Mouse (Mus musculus) limb, embryonic 11.5 days (tissue): Measurements from ENCODE around the gene Lsmem1. TPM values are rescaled to one million over a fixed set of nuclear protein-coding genes. Genes with fewer than 3 reads are reported as not detected.
A peak's percentile ranks its signal among the peaks of the same experiment; 100 is the strongest.

Experiments
- ATAC-seq: fragments of 200-750 bp; cut with Nextera tagmentation; 2 replicates; pipeline ENCODE4 v1.8.0; 2017; ENCODE audit warnings: low read depth; ENCODE audit not compliant: insufficient number of reproducible peaks, low FRiP score, low TSS enrichment
- DNase-seq: peaks from one replicate; pipeline ENCODE4 v3.0.0-alpha.2; 2015; ENCODE audit warnings: low spot score
- H3K27ac ChIP-seq: fragments of 300-500 bp; sonication (generic); replicated peaks from 2 replicates; pipeline ENCODE4 v1.5.1; 2014; ENCODE audit warnings: low read depth, mild to moderate bottlenecking, low read length
- H3K27me3 ChIP-seq: fragments of 300-500 bp; sonication (generic); 2 replicates; pipeline ENCODE4 v1.6.1; 2014; ENCODE audit warnings: mild to moderate bottlenecking, low read length, mixed read lengths; ENCODE audit not compliant: control insufficient read depth, insufficient read depth
- H3K36me3 ChIP-seq: fragments of 300-500 bp; sonication (generic); 2 replicates; pipeline ENCODE4 v1.6.1; 2014; ENCODE audit warnings: mild to moderate bottlenecking, low read length, moderate library complexity, mixed read lengths; ENCODE audit not compliant: control insufficient read depth, insufficient read depth
- H3K4me1 ChIP-seq: fragments of 300-500 bp; sonication (generic); 2 replicates; pipeline ENCODE4 v1.6.1; 2014; ENCODE audit warnings: low read length, mixed read lengths; ENCODE audit not compliant: control insufficient read depth, insufficient read depth
- H3K4me2 ChIP-seq: fragments of 300-500 bp; sonication (generic); 2 replicates; pipeline ENCODE4 v1.6.1; 2014; ENCODE audit warnings: low read depth, mild to moderate bottlenecking, moderate library complexity; ENCODE audit not compliant: severe bottlenecking
- H3K4me3 ChIP-seq: fragments of 300-500 bp; sonication (generic); 2 replicates; pipeline ENCODE4 v1.5.1; 2014; ENCODE audit warnings: low read depth, low read length
- H3K9ac ChIP-seq: fragments of 300-500 bp; sonication (generic); 2 replicates; pipeline ENCODE4 v1.6.1; 2014; ENCODE audit warnings: mild to moderate bottlenecking, low read length
- H3K9me3 ChIP-seq: fragments of 300-500 bp; sonication (generic); 2 replicates; pipeline ENCODE4 v1.6.1; 2016; ENCODE audit warnings: low read length; ENCODE audit not compliant: control insufficient read depth
- WGBS: fragments of 180-500 bp; shearing (Covaris S2); extraction: QIAGEN DNeasy Blood & Tissue Kit; methylation state at CpG from one replicate; pipeline ENCODE4 v1.1.7; 2014; 5-methylcytosine and 5-hydroxymethylcytosine counted together
- polyA plus RNA-seq: library from polyadenylated mRNA; unstranded; fragments of >200 nt; fragmentation: Nextera tagmentation; extraction: Ambion mirVana; gene quantifications from 2 replicates; pipeline ENCODE4 v1.2.1, GENCODE M21; 2014

The Lsmem1 gene
- polyA plus RNA-seq, 1 experiment from 2014 or later, result not detected

DNA sequence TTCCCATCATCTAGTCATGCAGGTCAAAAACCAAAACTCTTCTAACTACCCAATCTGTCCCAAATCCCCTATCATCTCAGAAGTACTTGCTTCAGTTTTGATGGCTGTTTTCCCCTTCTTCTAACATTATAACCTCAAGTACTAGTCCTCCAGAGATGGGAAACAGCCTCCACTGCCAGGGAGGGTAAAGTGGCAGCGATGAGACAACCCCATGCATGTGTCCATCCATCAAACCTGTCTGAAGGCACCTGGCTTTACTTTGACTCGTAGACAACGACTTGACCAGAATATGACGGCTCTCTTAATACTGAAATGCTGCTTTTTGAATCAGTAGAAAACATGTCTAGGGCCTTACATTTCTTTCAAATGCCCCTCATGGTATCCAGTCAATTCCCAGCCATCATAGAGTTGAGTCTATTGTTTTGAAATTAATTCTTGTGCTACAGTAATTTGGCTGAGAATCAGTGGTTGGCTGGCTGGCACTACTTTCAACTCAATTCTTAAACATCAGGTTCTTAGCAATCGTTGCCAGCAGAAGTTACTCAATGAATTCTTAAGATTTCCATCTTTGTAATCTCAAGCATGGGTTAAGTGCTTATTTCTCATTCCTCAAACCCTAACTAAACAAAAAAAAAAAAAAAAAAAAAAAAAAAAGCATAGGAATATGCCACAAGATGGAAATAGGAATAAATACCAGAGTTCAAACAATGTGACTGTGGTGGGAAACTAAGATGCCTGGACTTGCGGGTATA lies 1.4 kb upstream of the Lsmem1 start:
- H3K27ac ChIP-seq, result no peak overlapping the region
- no peak overlapping the region for H3K9ac ChIP-seq
- no peaks in the 10 kb centered on the region for H3K27me3 ChIP-seq
- H3K9me3 ChIP-seq, result no peaks in the 10 kb centered on the region
- WGBS, result 90% methylated on average over 6 of the region's 6 CpGs
- ATAC-seq (no peak), DNase-seq (no peak)
- no peak overlapping the region for H3K4me3 ChIP-seq
- H3K36me3 ChIP-seq, result peaks cover 7% of the 10 kb centered on the region
- H3K4me1 ChIP-seq, result no peaks in the 10 kb centered on the region
- no peak overlapping the region for H3K4me2 ChIP-seq

DNA sequence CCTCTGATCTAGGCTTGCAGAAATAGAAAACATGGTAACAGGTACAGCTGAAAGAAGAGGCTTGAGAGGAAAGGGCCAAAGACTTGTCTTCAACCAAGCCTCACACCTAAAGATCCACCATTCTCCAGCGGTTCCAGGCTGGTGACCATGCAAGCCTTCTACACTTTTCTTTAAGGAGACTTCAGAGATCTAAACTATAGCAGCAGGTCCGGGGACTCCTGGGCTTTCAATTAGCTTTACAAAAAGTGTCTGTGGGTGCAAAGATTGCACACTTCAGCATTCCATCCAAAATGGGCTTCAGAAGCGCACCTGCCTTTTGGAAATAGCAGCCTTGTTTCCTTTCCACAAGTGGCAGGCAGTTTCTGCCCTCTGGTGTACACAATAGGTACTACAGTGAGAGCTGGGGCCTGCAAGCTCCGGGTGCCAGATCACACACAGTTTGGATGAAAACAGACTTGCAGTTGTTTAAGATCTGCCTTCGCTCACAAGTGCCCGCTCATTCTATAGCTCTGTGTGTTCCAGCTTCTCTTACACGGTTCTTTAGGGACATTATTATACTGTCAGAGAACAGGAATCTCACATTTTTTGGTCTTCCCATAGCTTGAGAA lies 609 bp upstream of the Lsmem1 start:
- no peaks in the 10 kb centered on the region for H3K27me3 ChIP-seq
- 47% methylated on average over 7 of the region's 7 CpGs for WGBS
- H3K27ac ChIP-seq, result no peak overlapping the region
- ATAC-seq (no peak), DNase-seq (peak; percentile 76)
- no peak overlapping the region for H3K4me3 ChIP-seq
- H3K4me1 ChIP-seq, result no peaks in the 10 kb centered on the region
- no peak overlapping the region for H3K9ac ChIP-seq
- H3K36me3 ChIP-seq, result peaks cover 4% of the 10 kb centered on the region
- H3K4me2 ChIP-seq, result no peak overlapping the region
- H3K9me3 ChIP-seq, result no peaks in the 10 kb centered on the region

DNA sequence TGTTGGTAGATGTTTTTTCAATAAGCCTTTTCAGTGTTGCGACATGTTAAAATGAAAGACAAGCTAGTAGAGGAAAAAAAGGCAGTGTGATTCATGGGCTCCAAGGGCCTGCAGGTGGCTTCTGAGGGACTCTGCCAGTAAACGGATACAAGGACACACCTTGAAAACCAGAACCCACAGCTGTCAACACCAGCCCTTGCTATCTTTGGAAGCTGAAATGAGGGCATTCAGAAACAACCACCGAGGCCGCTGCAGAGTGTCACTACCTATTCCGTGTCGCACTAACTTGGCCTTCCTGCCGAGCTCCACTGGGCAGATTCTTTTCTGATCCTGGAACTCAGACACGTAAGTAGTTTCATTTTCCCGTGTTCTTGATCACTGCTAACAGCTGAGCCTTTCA lies 863 bp downstream of the Lsmem1 start:
- ATAC-seq (no peak), DNase-seq (no peak)
- Histone ChIP-seq H3K9me3 (no peaks in the 10 kb centered on the region), H3K4me1 (no peaks in the 10 kb centered on the region), H3K27ac (no peak overlapping the region), H3K36me3 (no peaks in the 10 kb centered on the region), H3K27me3 (no peaks in the 10 kb centered on the region), H3K4me2 (no peak overlapping the region), H3K9ac (no peak overlapping the region), H3K4me3 (no peak overlapping the region)
- WGBS, result 87% methylated on average over 9 of the region's 9 CpGs

DNA sequence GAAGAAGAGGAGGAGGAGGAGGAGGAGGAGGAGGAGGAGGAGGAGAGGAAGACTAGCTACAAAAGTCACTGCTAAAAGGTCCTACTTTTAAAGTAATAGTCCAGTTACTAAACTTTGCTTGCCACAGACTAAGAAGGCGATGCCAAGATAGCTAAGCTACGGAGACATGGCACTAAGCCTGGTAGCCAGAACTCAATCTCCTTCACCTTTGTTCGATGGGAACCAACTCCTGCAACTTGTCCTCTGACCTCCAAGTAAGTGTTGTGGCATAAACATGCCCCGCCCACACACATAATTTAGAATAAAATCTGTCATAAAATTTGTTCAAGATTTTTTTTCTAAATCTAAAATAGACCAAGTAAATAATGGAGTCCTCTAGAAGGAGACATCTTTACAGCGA lies 1.3 kb downstream of the Lsmem1 start:
- no peak overlapping the region for H3K27ac ChIP-seq
- no peak overlapping the region for H3K9ac ChIP-seq
- no peak overlapping the region for H3K4me2 ChIP-seq
- H3K4me1 ChIP-seq, result no peaks in the 10 kb centered on the region
- no peaks in the 10 kb centered on the region for H3K9me3 ChIP-seq
- H3K4me3 ChIP-seq, result no peak overlapping the region
- no peaks in the 10 kb centered on the region for H3K27me3 ChIP-seq
- H3K36me3 ChIP-seq, result no peaks in the 10 kb centered on the region
- ATAC-seq (no peak), DNase-seq (no peak)
- WGBS, result 89% methylated on average over 5 of the region's 5 CpGs

DNA sequence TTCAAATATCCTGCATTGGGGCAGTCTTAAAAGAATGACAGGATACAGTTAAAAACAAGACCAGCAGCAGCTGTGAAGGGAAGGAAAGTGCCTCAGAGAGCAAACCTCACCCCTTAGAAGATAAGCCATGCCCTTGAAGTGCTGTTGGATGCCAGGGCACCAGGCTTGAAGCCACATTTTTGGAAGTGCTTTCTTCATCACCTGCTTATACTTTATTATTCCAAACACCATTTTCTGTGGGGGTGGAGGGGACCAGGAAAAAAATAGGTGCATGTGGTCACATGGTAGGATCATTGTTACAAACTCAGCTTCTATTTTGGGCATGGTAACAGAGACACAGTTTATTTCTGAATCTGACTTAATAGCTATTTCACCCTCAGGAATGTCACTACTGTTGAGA lies 1.8 kb downstream of the Lsmem1 start:
- DNase-seq (no peak), ATAC-seq (no peak)
- Histone ChIP-seq H3K27me3 (no peaks in the 10 kb centered on the region), H3K9ac (no peak overlapping the region), H3K27ac (no peak overlapping the region), H3K9me3 (no peaks in the 10 kb centered on the region), H3K4me1 (no peaks in the 10 kb centered on the region), H3K36me3 (no peaks in the 10 kb centered on the region), H3K4me3 (no peak overlapping the region), H3K4me2 (no peak overlapping the region)

DNA sequence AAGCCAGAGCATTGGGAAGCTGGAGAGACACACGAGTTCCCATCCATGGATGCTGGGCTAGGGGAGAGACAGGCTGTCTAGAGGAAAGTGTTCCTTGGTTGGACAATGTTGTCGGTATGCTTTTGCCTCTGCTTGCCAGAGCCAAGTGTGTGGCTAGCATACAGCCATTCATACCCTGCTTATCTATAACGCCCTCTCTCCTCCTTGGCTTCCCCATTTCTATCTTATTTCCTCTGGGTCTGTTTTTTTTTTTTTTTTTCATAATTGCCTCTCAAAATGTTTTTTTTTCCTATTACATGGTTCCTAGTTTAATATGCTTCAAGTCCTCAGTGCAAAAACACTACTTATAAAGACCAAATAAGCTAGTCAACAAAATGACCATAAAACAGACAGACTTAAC lies 13.8 kb downstream of the Lsmem1 start:
- no peak for ATAC-seq
- DNase-seq, result no peak
- 95% methylated on average over 3 of the region's 3 CpGs for WGBS

DNA sequence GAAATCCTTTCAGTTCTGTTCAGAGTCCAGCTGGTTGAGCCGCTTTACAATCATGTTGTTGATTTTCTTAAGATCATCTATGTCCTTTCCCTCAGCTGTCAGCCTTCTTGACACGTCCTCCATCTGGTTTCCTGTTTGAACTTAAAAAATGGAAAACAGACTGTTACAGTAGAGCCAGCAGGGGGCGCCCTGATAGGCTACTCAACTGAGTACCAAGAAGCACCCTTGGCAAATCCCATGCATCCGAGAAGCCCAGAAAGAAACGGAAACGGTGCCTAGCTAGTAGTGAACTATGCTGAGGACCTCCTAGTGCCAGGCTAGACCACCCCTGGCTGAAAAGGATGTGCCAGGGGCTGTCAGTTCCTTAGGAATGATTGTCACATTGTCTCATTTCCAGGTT lies 22.2 kb downstream of the Lsmem1 start:
- H3K27ac ChIP-seq, result no peak overlapping the region
- ATAC-seq, result no peak
- H3K4me1 ChIP-seq, result no peaks in the 10 kb centered on the region
- 63% methylated on average over 6 of the region's 6 CpGs for WGBS
- H3K9me3 ChIP-seq, result no peaks in the 10 kb centered on the region; the same call in 1 of the 2 replicates
- H3K27me3 ChIP-seq, result no peaks in the 10 kb centered on the region
- DNase-seq, result no peak
- no peak overlapping the region for H3K4me3 ChIP-seq
- no peak overlapping the region for H3K9ac ChIP-seq
- H3K4me2 ChIP-seq, result no peak overlapping the region
- H3K36me3 ChIP-seq, result no peaks in the 10 kb centered on the region

More for the DNA sequence above, 13.8 kb downstream of the Lsmem1 start:
- Histone ChIP-seq H3K36me3 (no peaks in the 10 kb centered on the region), H3K4me3 (no peak overlapping the region), H3K4me2 (no peak overlapping the region), H3K9ac (no peak overlapping the region), H3K27me3 (no peaks in the 10 kb centered on the region), H3K27ac (no peak overlapping the region), H3K4me1 (no peaks in the 10 kb centered on the region), H3K9me3 (no peaks in the 10 kb centered on the region; the same call in 1 of the 2 replicates)

DNA sequence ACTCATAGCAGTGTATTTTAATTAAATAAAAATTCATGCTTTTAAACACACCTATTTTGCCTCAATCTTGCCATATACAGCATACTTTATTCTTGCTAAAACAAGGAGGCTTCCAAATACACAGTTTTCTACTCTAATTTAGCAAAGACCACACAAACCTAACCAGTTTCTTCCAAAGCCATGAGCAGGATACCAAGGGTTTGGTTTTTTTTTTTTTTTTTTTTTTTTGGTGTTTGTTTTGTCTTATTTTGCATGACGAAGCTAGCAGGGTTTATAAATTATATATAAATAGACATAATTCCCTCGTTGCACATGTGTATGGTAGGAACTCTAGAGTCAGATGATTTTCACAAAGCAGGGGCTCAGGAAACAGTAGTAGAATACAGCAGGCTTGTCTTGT lies 23.1 kb downstream of the Lsmem1 start:
- Histone ChIP-seq H3K9ac (no peak overlapping the region), H3K27me3 (no peaks in the 10 kb centered on the region), H3K4me3 (no peak overlapping the region), H3K4me1 (no peaks in the 10 kb centered on the region), H3K9me3 (no peaks in the 10 kb centered on the region; the same call in 1 of the 2 replicates), H3K36me3 (no peaks in the 10 kb centered on the region), H3K27ac (no peak overlapping the region), H3K4me2 (no peak overlapping the region)
- WGBS, result 79% methylated on average over 2 of the region's 2 CpGs
- no peak for ATAC-seq
- no peak for DNase-seq
